Mouse (Mus musculus): ENCODE measurements around the gene Ubap1. TPM values are rescaled to one million over a fixed set of nuclear protein-coding genes. Genes with fewer than 3 reads are reported as not detected.

The Ubap1 gene
- polyA plus RNA-seq (2015; fragmentation: Nextera tagmentation; extraction: Ambion mirVana): 63.4 and 69.5 TPM in 2 replicates

- no peaks in the 10 kb centered on the region for H3K27me3 ChIP-seq
- 0% methylated on average over 25 of the region's 31 CpGs for WGBS
- H3K4me3 ChIP-seq: peak within 1 kb of the TSS; percentile 90
- peak; percentile 98 for ATAC-seq (ENCODE audit: low FRiP score, low read depth)
- peaks cover 19% of the 10 kb centered on the region for H3K4me1 ChIP-seq (replicated peaks)
- peak within 1 kb of the TSS; percentile 71 for H3K4me2 ChIP-seq
- H3K27ac ChIP-seq (replicated peaks): peak within 1 kb of the TSS; percentile 98
- H3K36me3 ChIP-seq: no peaks in the 10 kb centered on the region; the same call in 1 of the 2 replicates
- peak within 1 kb of the TSS; percentile 82 for H3K9ac ChIP-seq
- H3K9me3 ChIP-seq: no peaks in the 10 kb centered on the region
These were observed at the start of gene Ubap1 for GRCm38 (mm10) chr4:41348584-41349198. Gene Ubap1, plus strand, starts transcription at chr4:41348996.

GRCm38 (mm10) chr4:41303671-41304070, 45.1 kb upstream of the Ubap1 start:
- H3K4me3 ChIP-seq: no peak overlapping the region
- H3K36me3 ChIP-seq: peaks cover 44% of the 10 kb centered on the region
- no peak overlapping the region for H3K9ac ChIP-seq
- H3K27ac ChIP-seq (replicated peaks): no peak overlapping the region
- ATAC-seq (ENCODE audit: low FRiP score, low read depth): no peak
- no peaks in the 10 kb centered on the region for H3K27me3 ChIP-seq
- H3K9me3 ChIP-seq: no peaks in the 10 kb centered on the region
- WGBS: 84% methylated on average over 7 of the region's 7 CpGs
- H3K4me2 ChIP-seq: no peak overlapping the region
- no peaks in the 10 kb centered on the region for H3K4me1 ChIP-seq (replicated peaks)

GRCm38 (mm10) chr4:41304302-41304701, 44.5 kb upstream of the Ubap1 start:
- Histone ChIP-seq H3K9me3 (no peaks in the 10 kb centered on the region), H3K4me1 (replicated peaks) (no peaks in the 10 kb centered on the region), H3K27ac (replicated peaks) (no peak overlapping the region), H3K36me3 (peaks cover 44% of the 10 kb centered on the region), H3K4me3 (no peak overlapping the region), H3K4me2 (no peak overlapping the region), H3K9ac (no peak overlapping the region), H3K27me3 (no peaks in the 10 kb centered on the region)
- no peak for ATAC-seq (ENCODE audit: low FRiP score, low read depth)
- WGBS: 64% methylated on average over 3 of the region's 3 CpGs

- Histone ChIP-seq H3K36me3 (peaks cover 45% of the 10 kb centered on the region), H3K9me3 (no peaks in the 10 kb centered on the region), H3K4me1 (replicated peaks) (peaks cover 13% of the 10 kb centered on the region), H3K9ac (no peak overlapping the region), H3K27me3 (no peaks in the 10 kb centered on the region), H3K27ac (replicated peaks) (no peak overlapping the region), H3K4me3 (no peak overlapping the region), H3K4me2 (no peak overlapping the region)
- no peak for ATAC-seq (ENCODE audit: low FRiP score, low read depth)
- WGBS: 84% methylated on average over 6 of the region's 6 CpGs
These were observed 41.4 kb upstream of the Ubap1 start for GRCm38 (mm10) chr4:41307406-41307805.

- 93% methylated on average over 9 of the region's 9 CpGs for WGBS
- H3K36me3 ChIP-seq: peaks cover 45% of the 10 kb centered on the region
- no peak overlapping the region for H3K27ac ChIP-seq (replicated peaks)
- H3K9ac ChIP-seq: no peak overlapping the region
- H3K9me3 ChIP-seq: no peaks in the 10 kb centered on the region
- H3K4me1 ChIP-seq (replicated peaks): peaks cover 34% of the 10 kb centered on the region
- no peaks in the 10 kb centered on the region for H3K27me3 ChIP-seq
- H3K4me2 ChIP-seq: no peak overlapping the region
- no peak overlapping the region for H3K4me3 ChIP-seq
- ATAC-seq (ENCODE audit: low FRiP score, low read depth): no peak
These were observed 37.9 kb upstream of the Ubap1 start for GRCm38 (mm10) chr4:41310567-41311563.

DNA sequence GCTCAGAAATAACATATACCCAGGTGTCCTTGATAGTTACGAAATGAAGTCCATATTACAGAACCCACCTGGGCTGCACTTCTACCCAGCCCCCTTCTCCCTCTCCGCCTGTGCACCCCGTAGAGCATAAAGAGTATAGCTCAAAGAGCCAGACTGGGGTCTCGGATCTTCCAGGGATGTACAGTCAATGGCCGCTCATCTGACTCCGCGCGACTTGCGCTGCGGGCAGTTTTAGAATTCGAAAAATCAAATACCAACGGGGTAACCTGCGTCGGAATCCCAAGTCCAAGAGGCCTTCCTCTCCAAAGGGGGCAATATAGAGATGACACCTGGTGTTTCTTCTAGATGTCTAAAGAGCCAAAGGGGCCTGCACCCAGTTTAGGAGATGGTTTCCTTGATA, 35.1 kb upstream of the Ubap1 start:
- peaks cover 39% of the 10 kb centered on the region for H3K36me3 ChIP-seq
- peak overlapping the region; percentile 90 for H3K4me2 ChIP-seq
- H3K9ac ChIP-seq: peak overlapping the region; percentile 95
- ATAC-seq (ENCODE audit: low FRiP score, low read depth): peak; percentile 4; the same call in 1 of the 2 replicates
- H3K9me3 ChIP-seq: no peaks in the 10 kb centered on the region
- peaks cover 34% of the 10 kb centered on the region for H3K4me1 ChIP-seq (replicated peaks)
- peak overlapping the region; percentile 99 for H3K4me3 ChIP-seq
- 12% methylated on average over 14 of the region's 14 CpGs for WGBS
- no peaks in the 10 kb centered on the region for H3K27me3 ChIP-seq
- H3K27ac ChIP-seq (replicated peaks): peak overlapping the region; percentile 96

DNA sequence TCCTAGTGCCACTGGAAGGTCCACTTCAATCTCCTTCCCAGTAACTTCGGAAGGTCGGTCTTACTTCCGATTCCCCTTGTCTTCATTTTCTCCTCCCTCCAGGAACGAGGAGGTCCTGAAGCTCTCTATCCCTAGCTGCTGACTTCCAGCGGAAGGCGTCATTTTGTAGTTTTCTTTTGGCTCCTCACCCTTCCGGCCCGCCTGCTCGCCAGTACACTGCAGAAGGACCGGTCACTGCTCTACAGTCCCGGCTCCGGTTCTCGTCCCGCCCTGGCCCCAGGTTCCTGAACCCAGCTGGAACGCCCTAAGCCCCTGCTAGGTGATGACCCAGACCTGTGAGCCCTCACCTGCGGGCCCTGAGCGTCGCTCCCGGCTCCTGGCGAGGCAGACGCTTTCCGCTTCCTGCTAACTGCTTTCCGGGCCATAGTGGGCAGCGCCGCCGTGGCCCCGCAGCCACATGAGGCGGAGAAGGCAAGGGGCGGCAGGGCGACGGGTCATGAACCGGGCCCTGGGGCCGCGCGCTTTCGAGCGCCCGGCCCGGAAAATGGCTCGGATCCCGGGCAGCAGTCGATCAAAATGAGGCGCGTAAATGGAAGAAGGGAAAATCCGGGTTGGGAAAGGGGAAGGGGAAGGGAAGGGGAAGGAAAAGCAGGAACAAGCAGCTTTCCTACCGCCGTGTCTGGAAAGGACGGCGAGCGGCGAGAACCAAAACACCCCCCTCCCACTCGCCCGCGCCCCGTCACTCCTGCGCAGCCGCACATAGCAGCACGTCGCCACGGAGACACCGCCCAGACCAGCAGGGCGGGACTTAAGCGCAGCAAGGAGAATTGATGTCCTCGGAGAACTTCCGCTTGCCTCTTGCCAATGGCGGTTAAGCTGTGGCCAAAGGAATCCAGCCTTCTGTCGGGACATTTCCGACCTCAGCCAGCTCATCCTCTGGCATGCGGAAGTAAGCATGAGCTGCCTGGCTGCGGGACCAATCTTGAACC, 34.4 kb upstream of the Ubap1 start, which contains the start of gene Dcaf12:
Dcaf12 (minus strand) TSS at position 749 of the 989 bp plus-strand sequence.
- peaks cover 32% of the 10 kb centered on the region for H3K36me3 ChIP-seq
- H3K9me3 ChIP-seq: no peaks in the 10 kb centered on the region
- H3K27ac ChIP-seq (replicated peaks): peak within 1 kb of the TSS; percentile 96
- H3K4me3 ChIP-seq: peak within 1 kb of the TSS; percentile 99
- ATAC-seq (ENCODE audit: low FRiP score, low read depth): peak; percentile 97
- H3K4me1 ChIP-seq (replicated peaks): peaks cover 34% of the 10 kb centered on the region
- under 1% methylated on average over 70 of the region's 70 CpGs for WGBS
- peak within 1 kb of the TSS; percentile 95 for H3K9ac ChIP-seq
- no peaks in the 10 kb centered on the region for H3K27me3 ChIP-seq
- peak within 1 kb of the TSS; percentile 90 for H3K4me2 ChIP-seq

DNA sequence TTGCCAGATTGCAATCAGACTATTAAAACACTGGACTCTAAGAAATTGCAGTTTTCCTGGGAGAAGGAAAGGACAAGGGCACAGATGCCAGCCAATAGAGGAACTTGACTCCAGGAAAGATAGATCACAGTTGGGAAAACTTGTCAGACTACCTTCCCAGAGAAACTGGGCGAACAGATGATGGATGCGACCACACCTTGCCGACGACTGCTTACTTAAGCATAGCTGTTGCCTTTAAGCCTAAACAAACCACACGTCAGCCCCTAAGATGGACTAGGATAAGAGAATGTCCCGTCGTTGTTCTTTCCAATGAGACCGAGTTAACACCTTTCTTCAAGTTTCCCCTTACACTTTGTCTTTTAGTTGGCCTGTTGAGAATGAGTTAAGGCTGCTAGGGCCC, 33.6 kb upstream of the Ubap1 start:
- peaks cover 34% of the 10 kb centered on the region for H3K4me1 ChIP-seq (replicated peaks)
- H3K27me3 ChIP-seq: no peaks in the 10 kb centered on the region
- WGBS: 59% methylated on average over 8 of the region's 8 CpGs
- H3K27ac ChIP-seq (replicated peaks): peak overlapping the region; percentile 96
- H3K9me3 ChIP-seq: no peaks in the 10 kb centered on the region
- peak overlapping the region; percentile 95 for H3K9ac ChIP-seq
- H3K36me3 ChIP-seq: peaks cover 25% of the 10 kb centered on the region
- H3K4me2 ChIP-seq: peak overlapping the region; percentile 90
- H3K4me3 ChIP-seq: peak overlapping the region; percentile 99
- ATAC-seq (ENCODE audit: low FRiP score, low read depth): peak; percentile 24

- Histone ChIP-seq H3K27ac (replicated peaks) (no peak overlapping the region), H3K27me3 (no peaks in the 10 kb centered on the region), H3K4me3 (no peak overlapping the region), H3K4me1 (replicated peaks) (peaks cover 12% of the 10 kb centered on the region), H3K9me3 (no peaks in the 10 kb centered on the region), H3K36me3 (no peaks in the 10 kb centered on the region), H3K4me2 (no peak overlapping the region), H3K9ac (no peak overlapping the region)
- ATAC-seq (ENCODE audit: low FRiP score, low read depth): no peak
- 89% methylated on average over 5 of the region's 5 CpGs for WGBS
These were observed 30.5 kb upstream of the Ubap1 start for GRCm38 (mm10) chr4:41318267-41318666.

- Histone ChIP-seq H3K9me3 (no peaks in the 10 kb centered on the region), H3K4me3 (no peak overlapping the region), H3K27me3 (no peaks in the 10 kb centered on the region), H3K9ac (no peak overlapping the region), H3K36me3 (no peaks in the 10 kb centered on the region), H3K4me2 (no peak overlapping the region), H3K4me1 (replicated peaks) (no peaks in the 10 kb centered on the region), H3K27ac (replicated peaks) (no peak overlapping the region)
- no peak for ATAC-seq (ENCODE audit: low FRiP score, low read depth)
- 80% methylated on average over 4 of the region's 4 CpGs for WGBS
These were observed 27.8 kb upstream of the Ubap1 start for GRCm38 (mm10) chr4:41320971-41321370.

DNA sequence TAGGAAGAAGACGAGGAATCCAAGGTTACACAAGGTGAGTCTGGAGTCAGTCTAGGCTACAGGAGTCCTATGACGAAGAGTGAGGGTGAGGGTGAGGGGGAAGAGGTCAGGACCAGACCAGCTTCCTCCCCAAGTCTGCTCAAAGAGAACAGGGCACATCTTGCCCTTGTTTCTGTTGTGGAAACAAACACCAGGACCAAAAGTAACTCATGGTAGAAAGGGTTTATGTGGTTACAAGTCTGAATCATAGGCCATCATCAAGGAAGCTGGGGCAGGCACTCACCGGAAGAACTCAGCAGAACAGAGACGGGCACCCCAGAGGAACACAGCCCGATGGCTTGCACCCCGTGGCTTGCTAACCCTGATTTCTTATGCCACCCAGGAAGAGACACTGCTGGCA, 21.9 kb upstream of the Ubap1 start:
- H3K4me3 ChIP-seq: no peak overlapping the region
- no peak overlapping the region for H3K27ac ChIP-seq (replicated peaks)
- no peak overlapping the region for H3K4me2 ChIP-seq
- no peak overlapping the region for H3K9ac ChIP-seq
- no peaks in the 10 kb centered on the region for H3K9me3 ChIP-seq
- no peaks in the 10 kb centered on the region for H3K36me3 ChIP-seq
- 97% methylated on average over 6 of the region's 6 CpGs for WGBS
- H3K4me1 ChIP-seq (replicated peaks): no peaks in the 10 kb centered on the region
- no peak for ATAC-seq (ENCODE audit: low FRiP score, low read depth)
- H3K27me3 ChIP-seq: no peaks in the 10 kb centered on the region
